Mouse (Mus musculus) hindbrain, embryonic 11.5 days (tissue): ENCODE measurements around the gene Gm49342. TPM values are rescaled to one million over a fixed set of nuclear protein-coding genes. Genes with fewer than 3 reads are reported as not detected.
"Not testable (repeated sequence)": the region's sequence is repeated elsewhere in the genome, so short reads cannot be mapped to it uniquely, and the experiment has no call there.

ENCODE experiments used
- ATAC-seq: fragments of 200-750 bp; cut with Nextera tagmentation; 2 replicates; pipeline ENCODE4 v1.8.0; 2017; ENCODE audit warnings: mild to moderate bottlenecking, moderate TSS enrichment, moderate library complexity; ENCODE audit not compliant: low FRiP score
- DNase-seq: peaks from one replicate; pipeline ENCODE4 v3.0.0-alpha.2; 2015; ENCODE audit warnings: low spot score
- H3K27ac ChIP-seq: fragments of 300-500 bp; sonication (generic); 2 replicates; pipeline ENCODE4 v1.5.1; 2014; ENCODE audit warnings: mild to moderate bottlenecking, low read depth, low read length
- H3K27me3 ChIP-seq: fragments of 300-500 bp; sonication (generic); 2 replicates; pipeline ENCODE4 v1.6.1; 2014; ENCODE audit warnings: mild to moderate bottlenecking, low read length, moderate library complexity, mixed read lengths; ENCODE audit not compliant: control insufficient read depth, insufficient read depth
- H3K36me3 ChIP-seq: fragments of 300-500 bp; sonication (generic); 2 replicates; pipeline ENCODE4 v1.6.1; 2014; ENCODE audit warnings: mild to moderate bottlenecking, low read length, moderate library complexity, mixed read lengths; ENCODE audit not compliant: control insufficient read depth, insufficient read depth
- H3K4me1 ChIP-seq: fragments of 300-500 bp; sonication (generic); replicated peaks from 2 replicates; pipeline ENCODE4 v1.6.1; 2014; ENCODE audit warnings: low read length, mixed read lengths; ENCODE audit not compliant: control insufficient read depth, insufficient read depth
- H3K4me2 ChIP-seq: fragments of 300-500 bp; sonication (generic); replicated peaks from 2 replicates; pipeline ENCODE4 v1.6.1; 2014; ENCODE audit warnings: mild to moderate bottlenecking, low read depth, low read length
- H3K4me3 ChIP-seq: fragments of 300-500 bp; sonication (generic); 2 replicates; pipeline ENCODE4 v1.5.1; 2014; ENCODE audit warnings: low read depth, low read length
- H3K9ac ChIP-seq: fragments of 300-500 bp; sonication (generic); 2 replicates; pipeline ENCODE4 v1.6.1; 2014; ENCODE audit warnings: low read depth, low read length
- H3K9me3 ChIP-seq: fragments of 300-500 bp; sonication (generic); 2 replicates; pipeline ENCODE4 v1.6.1; 2016; ENCODE audit warnings: low read length; ENCODE audit not compliant: control insufficient read depth
- WGBS: fragments of 180-500 bp; shearing (Covaris S2); extraction: QIAGEN DNeasy Blood & Tissue Kit; methylation state at CpG from one replicate; pipeline ENCODE4 v1.1.7; 2014; 5-methylcytosine and 5-hydroxymethylcytosine counted together
- polyA plus RNA-seq: library from polyadenylated mRNA; unstranded; fragments of >200 nt; fragmentation: Nextera tagmentation; extraction: Ambion mirVana; gene quantifications from 2 replicates; pipeline ENCODE4 v1.2.1, GENCODE M21; 2014

Gene Gm49342
- polyA plus RNA-seq, 1 experiment from 2014 or later, result not detected

DNA sequence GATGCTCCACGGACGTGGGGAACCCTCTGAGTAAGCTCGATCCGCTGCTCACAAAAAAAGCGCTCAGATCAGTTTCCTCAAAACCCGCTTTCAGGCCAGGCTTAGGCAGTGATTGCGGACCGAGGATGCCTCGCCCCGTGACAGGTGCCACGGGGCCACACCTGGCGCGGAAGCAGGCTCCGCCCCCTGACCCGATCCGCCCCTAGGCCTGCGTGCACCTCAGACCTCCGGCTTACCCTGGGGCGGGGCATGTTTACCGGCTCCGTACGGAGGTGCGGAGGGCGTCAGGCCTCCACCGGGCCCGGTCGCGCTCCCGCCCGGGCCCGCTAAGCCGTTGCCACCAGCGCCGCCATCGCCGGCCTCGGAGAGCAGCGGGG lies 14.0 kb upstream of the Gm49342 start:
- peak overlapping the region; percentile 74 for H3K27ac ChIP-seq
- H3K9me3 ChIP-seq, result no peaks in the 10 kb centered on the region
- H3K4me2 ChIP-seq, result peak overlapping the region; percentile 84
- peak overlapping the region; percentile 97 for H3K4me3 ChIP-seq
- under 1% methylated on average over 38 of the region's 38 CpGs for WGBS
- ATAC-seq, result peak; percentile 61
- no peaks in the 10 kb centered on the region for H3K27me3 ChIP-seq
- no peaks in the 10 kb centered on the region; the same call in 1 of the 2 replicates for H3K4me1 ChIP-seq
- H3K9ac ChIP-seq, result peak overlapping the region; percentile 97
- no peak for DNase-seq
- peaks cover 6% of the 10 kb centered on the region; the same call in 1 of the 2 replicates for H3K36me3 ChIP-seq

DNA sequence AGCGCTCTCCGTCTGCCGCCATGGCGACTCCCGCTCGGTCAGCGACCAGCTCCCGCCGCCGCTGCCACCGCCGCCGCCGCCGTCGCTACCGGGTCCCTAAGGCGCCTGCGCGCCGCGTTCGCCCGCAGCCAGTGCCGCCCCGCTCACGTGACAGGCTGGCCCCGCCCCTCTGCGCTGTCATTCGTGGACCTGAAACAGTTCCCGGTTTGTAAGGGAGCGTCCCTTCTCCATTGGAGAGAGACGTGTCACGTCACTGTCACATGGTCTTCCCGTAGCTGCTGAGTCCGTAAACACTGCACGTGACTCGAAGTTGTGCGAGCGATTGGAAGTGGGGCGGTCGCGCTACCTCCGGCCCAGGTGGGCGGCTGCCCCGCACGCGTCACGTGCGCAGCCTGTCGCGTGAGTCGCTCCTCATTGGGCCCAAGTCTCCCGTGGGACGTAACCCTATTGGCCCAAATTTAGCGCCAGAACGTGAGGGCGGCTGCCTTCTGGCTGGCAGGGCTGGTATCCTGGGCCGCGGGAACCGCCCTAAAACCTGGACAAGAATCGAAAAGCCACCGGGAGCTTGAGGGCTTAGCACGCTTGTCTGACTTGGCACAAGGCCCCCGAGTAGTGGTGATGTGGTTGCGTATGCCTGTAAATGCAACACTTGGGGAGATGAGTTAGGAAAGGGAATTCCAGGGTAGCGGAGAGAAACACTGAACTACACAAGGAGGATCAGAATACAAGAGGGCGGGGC lies 13.4 kb upstream of the Gm49342 start, which contains the start of the genes Pip4p1 and Pnp:
Pip4p1 (minus strand) TSS at position 103 of the 739 bp plus-strand sequence.
Pnp (plus strand) TSS at position 329 of the 739 bp plus-strand sequence.
- Histone ChIP-seq H3K27ac (peak within 1 kb of the TSS; percentile 82), H3K36me3 (peaks cover 6% of the 10 kb centered on the region; the same call in 1 of the 2 replicates), H3K27me3 (no peaks in the 10 kb centered on the region), H3K4me3 (peak within 1 kb of the TSS; percentile 97), H3K4me1 (no peaks in the 10 kb centered on the region; the same call in 1 of the 2 replicates), H3K9ac (peak within 1 kb of the TSS; percentile 97), H3K4me2 (peak within 1 kb of the TSS; percentile 84), H3K9me3 (no peaks in the 10 kb centered on the region)
- peak; percentile 99 for ATAC-seq
- under 1% methylated on average over 55 of the region's 68 CpGs for WGBS
- peak; percentile 97 for DNase-seq

DNA sequence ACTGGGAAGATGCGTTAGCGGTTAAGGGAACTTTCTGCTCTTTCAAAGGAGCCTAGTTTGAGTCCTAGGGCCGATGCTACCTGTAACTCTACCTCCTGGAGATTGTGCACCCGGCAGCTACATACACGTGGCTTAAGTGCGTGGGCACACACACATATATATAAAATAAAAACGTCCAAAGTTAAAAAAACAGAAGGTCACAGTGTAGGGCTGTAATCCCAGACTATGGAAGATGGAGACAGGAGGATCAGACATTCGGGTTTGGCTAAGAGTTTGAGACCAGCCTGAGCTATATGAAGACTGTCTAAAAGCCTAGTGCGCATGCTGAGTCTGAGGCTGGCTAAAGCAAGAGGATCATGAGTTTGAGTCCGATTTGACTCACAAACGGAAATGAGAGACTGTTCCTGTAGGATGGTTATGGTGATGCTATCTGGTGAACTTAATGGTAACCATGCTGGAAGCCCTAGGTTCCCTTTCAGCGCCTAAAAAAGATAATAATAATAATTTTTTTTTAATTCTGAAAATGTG lies 12.8 kb upstream of the Gm49342 start:
- peak; percentile 23 for DNase-seq
- WGBS, result 12% methylated on average over 12 of the region's 12 CpGs
- H3K27ac ChIP-seq, result peak overlapping the region; percentile 82
- peak overlapping the region; percentile 58 for H3K9ac ChIP-seq
- H3K4me2 ChIP-seq, result peak overlapping the region; percentile 57
- H3K4me3 ChIP-seq, result peak overlapping the region; percentile 97
- H3K9me3 ChIP-seq, result no peaks in the 10 kb centered on the region
- no peak for ATAC-seq
- H3K4me1 ChIP-seq, result no peaks in the 10 kb centered on the region; the same call in 1 of the 2 replicates
- H3K36me3 ChIP-seq, result peaks cover 2% of the 10 kb centered on the region; the same call in 1 of the 2 replicates
- H3K27me3 ChIP-seq, result no peaks in the 10 kb centered on the region

DNA sequence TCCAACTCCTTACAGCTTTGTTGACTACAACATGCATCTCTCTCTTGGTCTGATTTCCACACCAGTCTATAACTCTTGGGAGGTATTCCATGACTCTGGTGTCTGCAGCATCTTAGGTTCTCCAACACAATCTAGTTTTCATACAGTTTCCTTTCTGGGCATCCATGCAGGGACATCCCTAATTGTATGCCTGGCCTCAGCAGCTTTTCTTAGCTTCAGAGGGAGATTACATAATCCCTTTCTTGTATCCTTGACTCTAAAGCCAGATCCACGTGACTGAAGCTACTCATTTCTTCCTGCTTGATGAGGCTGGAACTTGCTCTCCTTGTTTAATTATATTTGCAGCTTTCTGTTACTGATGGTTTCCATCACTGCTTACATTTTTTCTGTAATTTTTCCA lies 7.7 kb upstream of the Gm49342 start:
- H3K27me3 ChIP-seq, result no peaks in the 10 kb centered on the region
- no peaks in the 10 kb centered on the region for H3K9me3 ChIP-seq
- 74% methylated on average over 1 of the region's 1 CpGs for WGBS
- DNase-seq (no peak), ATAC-seq (no peak)
- no peaks in the 10 kb centered on the region for H3K4me1 ChIP-seq
- no peak overlapping the region for H3K27ac ChIP-seq
- no peak overlapping the region for H3K9ac ChIP-seq
- H3K4me2 ChIP-seq, result no peak overlapping the region
- no peaks in the 10 kb centered on the region for H3K36me3 ChIP-seq
- H3K4me3 ChIP-seq, result no peak overlapping the region

DNA sequence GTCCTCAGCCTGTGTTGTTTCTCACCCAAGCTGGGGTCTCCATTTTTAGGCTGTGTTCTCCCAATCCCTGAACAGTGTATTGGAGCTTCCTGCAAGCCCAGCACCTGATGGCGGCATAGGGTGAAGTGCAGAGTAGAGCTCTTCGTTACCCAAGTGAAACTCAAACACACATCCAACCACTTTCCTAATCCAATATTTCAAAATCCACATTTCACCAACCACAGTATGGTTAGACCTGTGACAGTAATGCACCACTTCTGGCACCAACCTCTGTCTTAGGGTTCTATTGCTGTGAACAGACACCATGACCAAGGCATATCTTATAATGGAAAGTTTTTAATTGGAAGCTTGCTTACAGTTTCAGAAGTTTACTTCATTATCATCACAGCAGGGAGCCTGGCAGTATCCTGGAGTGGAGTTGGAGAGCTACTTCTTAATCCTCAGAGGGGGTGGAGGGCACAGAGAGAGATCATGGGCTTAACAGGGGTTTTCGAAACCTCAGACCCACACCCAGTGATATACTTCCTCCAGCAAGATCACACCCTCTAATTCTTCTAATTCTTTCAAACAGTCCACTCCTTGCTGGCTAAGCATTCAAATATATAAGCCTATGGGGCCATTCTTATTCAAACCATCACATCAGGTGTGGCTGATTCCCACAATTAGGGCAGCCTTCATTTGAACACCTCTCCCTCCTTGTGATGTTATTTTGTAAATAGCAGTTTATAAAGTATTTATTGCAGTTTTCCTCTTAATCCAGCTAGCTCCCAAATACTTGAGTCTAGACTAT lies 6.0 kb upstream of the Gm49342 start:
- Histone ChIP-seq H3K4me1 (no peaks in the 10 kb centered on the region), H3K9me3 (no peaks in the 10 kb centered on the region), H3K4me3 (no peak overlapping the region), H3K27me3 (no peaks in the 10 kb centered on the region), H3K36me3 (no peaks in the 10 kb centered on the region), H3K9ac (no peak overlapping the region), H3K27ac (no peak overlapping the region), H3K4me2 (no peak overlapping the region)
- DNase-seq, result no peak
- ATAC-seq, result no peak
- 95% methylated on average over 3 of the region's 3 CpGs for WGBS

DNA sequence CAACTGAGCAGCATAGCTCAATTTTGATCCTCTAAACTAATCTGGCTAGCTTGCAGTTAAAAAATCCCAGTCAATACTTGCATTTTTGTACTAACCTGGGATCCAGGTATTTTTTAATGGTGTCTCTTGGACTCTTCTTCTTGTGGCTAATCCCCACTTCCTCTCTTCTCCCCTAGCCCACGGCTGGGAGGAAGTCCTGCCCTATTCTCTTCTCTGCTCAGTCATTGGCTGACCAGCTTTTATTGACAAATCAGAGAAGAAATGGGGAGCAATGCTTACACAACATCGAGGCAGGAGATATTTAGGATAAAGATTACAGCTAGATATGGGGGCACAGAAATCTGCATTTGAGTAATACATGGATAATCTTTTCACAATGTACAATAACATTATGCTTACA lies 5.4 kb upstream of the Gm49342 start:
- H3K4me3 ChIP-seq, result no peak overlapping the region
- no peaks in the 10 kb centered on the region for H3K36me3 ChIP-seq
- no peak overlapping the region for H3K9ac ChIP-seq
- no peaks in the 10 kb centered on the region for H3K4me1 ChIP-seq
- no peak overlapping the region for H3K4me2 ChIP-seq
- DNase-seq (no peak), ATAC-seq (no peak)
- 43% methylated on average over 2 of the region's 2 CpGs for WGBS
- H3K27ac ChIP-seq, result no peak overlapping the region
- H3K9me3 ChIP-seq, result no peaks in the 10 kb centered on the region
- H3K27me3 ChIP-seq, result no peaks in the 10 kb centered on the region

DNA sequence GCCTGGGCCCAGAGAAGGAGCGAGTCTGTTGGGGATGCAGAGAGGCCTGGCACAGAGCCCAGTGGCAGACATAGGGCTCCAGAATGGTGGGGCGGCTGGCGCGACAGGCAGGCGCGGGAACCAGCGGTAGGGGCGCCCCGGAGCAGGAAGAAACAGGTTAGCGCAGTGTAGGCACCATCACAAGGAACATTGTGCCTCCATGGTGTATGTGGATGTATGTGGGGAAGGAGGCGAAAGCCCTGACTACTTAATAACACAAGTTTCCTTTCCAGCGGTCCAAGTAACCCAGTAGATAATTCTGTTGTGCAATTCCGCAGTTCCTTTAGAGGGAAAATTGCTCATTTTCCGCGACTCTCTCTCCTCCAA lies 334 bp downstream of the Gm49342 start:
- not testable (repeated sequence) for H3K9me3 ChIP-seq, H3K36me3 ChIP-seq, H3K27me3 ChIP-seq, H3K4me1 ChIP-seq
- Histone ChIP-seq H3K27ac (peak overlapping the region; percentile 81), H3K4me2 (peak overlapping the region; percentile 54), H3K9ac (peak overlapping the region; percentile 44), H3K4me3 (peak overlapping the region; percentile 38)
- ATAC-seq, result peak; percentile 99
- 0% methylated on average over 14 of the region's 15 CpGs for WGBS
- peak; percentile 66 for DNase-seq

DNA sequence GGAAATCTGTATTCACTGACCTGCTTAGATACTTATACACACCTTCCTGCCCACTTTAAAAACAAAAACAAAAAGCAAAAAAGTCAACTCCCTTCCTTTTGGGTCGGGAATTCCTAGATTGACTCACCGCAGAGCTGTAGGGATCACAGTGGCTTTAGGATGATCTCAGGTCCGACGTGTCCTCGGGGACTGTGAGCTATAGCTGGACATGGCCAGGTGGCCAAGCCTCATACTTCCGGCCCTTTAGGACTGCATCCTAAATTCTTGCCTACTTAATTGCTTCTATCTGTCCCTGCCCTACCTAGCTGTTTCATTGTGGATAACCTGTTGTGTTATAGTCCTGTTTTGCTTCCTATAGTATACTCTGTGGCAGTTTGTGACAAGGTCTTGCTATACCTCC lies 764 bp downstream of the Gm49342 start:
- peak; percentile 40; the same call in 1 of the 2 replicates for ATAC-seq
- WGBS, result 15% methylated on average over 6 of the region's 6 CpGs
- not testable (repeated sequence) for DNase-seq, H3K4me1 ChIP-seq, H3K27me3 ChIP-seq, H3K27ac ChIP-seq, H3K36me3 ChIP-seq, H3K9me3 ChIP-seq
- Histone ChIP-seq H3K4me3 (peak overlapping the region; percentile 38), H3K9ac (peak overlapping the region; percentile 44), H3K4me2 (peak overlapping the region; percentile 54)
